Mouse (Mus musculus) MEL (cell line): Measurements from ENCODE around the gene Lsm12. TPM values are rescaled to one million over a fixed set of nuclear protein-coding genes. Genes with fewer than 3 reads are reported as not detected.

Experiments
- DNase-seq: peaks from one replicate; pipeline ENCODE4 v3.0.0; 2011; ENCODE audit warnings: low read depth, low spot score
- H3K27ac ChIP-seq: 2 replicates; pipeline ENCODE4 v1.5.1; 2012; ENCODE audit warnings: low read depth, mild to moderate bottlenecking, control low read depth, low read length, moderate library complexity; ENCODE audit not compliant: control insufficient read depth
- H3K27me3 ChIP-seq, 2 experiments: fragments of 150-350 bp in 1 of 2; sonication (generic) in 1 of 2; 2 replicates each; pipeline ENCODE4 v1.6.1; 2012; ENCODE audit warnings: low read length in 2 of 2, mild to moderate bottlenecking in 2 of 2, improper control_type of control experiment in 1 of 2, moderate library complexity in 1 of 2; ENCODE audit not compliant: insufficient read depth in 2 of 2, control insufficient read depth in 1 of 2
- H3K36me3 ChIP-seq, 2 experiments: 2 replicates each; pipeline ENCODE4 v1.6.1; 2012 to 2014; ENCODE audit warnings: low read length in 2 of 2, improper control_type of control experiment in 1 of 2, inconsistent platforms in 1 of 2, mild to moderate bottlenecking in 1 of 2; ENCODE audit not compliant: insufficient read depth in 2 of 2, control insufficient read depth in 1 of 2
- H3K4me1 ChIP-seq, 2 experiments: fragments of 150-350 bp in 1 of 2; sonication (generic) in 1 of 2; 2 replicates each; pipeline ENCODE4 v1.6.1; 2012; ENCODE audit warnings: low read length in 2 of 2, improper control_type of control experiment in 1 of 2, mild to moderate bottlenecking in 1 of 2; ENCODE audit not compliant: insufficient read depth in 2 of 2, control insufficient read depth in 1 of 2
- H3K4me3 ChIP-seq, 2 experiments: fragments of 150-350 bp in 1 of 2; sonication (generic) in 1 of 2; 2 replicates each; pipeline ENCODE4 v1.5.1; 2012; ENCODE audit warnings: low read depth in 2 of 2, low read length in 2 of 2, mild to moderate bottlenecking in 2 of 2, moderate library complexity in 2 of 2, control low read depth in 1 of 2, improper control_type of control experiment in 1 of 2; ENCODE audit not compliant: control insufficient read depth in 1 of 2, insufficient read depth in 1 of 2
- H3K79me2 ChIP-seq: 2 replicates; pipeline ENCODE4 v1.6.1; 2012; ENCODE audit warnings: mild to moderate bottlenecking, low read length, moderate library complexity; ENCODE audit not compliant: control insufficient read depth, poor library complexity, insufficient read depth
- H3K9ac ChIP-seq: 2 replicates; pipeline ENCODE4 v1.6.1; 2012; ENCODE audit warnings: low read depth, mild to moderate bottlenecking, control low read depth, low read length, moderate library complexity; ENCODE audit not compliant: control insufficient read depth, poor library complexity, severe bottlenecking
- H3K9me3 ChIP-seq: fragments of 150-350 bp; sonication (generic); replicated peaks from 2 replicates; pipeline ENCODE4 v1.6.1; 2012; ENCODE audit warnings: mild to moderate bottlenecking, low read length, improper control_type of control experiment, moderate library complexity; ENCODE audit not compliant: insufficient read depth
- CTCF ChIP-seq, 3 experiments: IDR thresholded peaks in 2 of 3; conservative IDR thresholded peaks in 1 of 3; 2 replicates each; pipeline ENCODE4 v1.5.1; 2011 to 2012; ENCODE audit warnings: low read length in 3 of 3, low read depth in 2 of 3, mild to moderate bottlenecking in 2 of 3, improper control_type of control experiment in 1 of 3, inconsistent platforms in 1 of 3, mixed read lengths in 1 of 3, moderate library complexity in 1 of 3; ENCODE audit not compliant: control insufficient read depth in 1 of 3, insufficient read depth in 1 of 3, poor library complexity in 1 of 3, severe bottlenecking in 1 of 3
- HCFC1 ChIP-seq: IDR thresholded peaks from 2 replicates; pipeline ENCODE4 v1.6.1; 2012; ENCODE audit warnings: low read depth, mild to moderate bottlenecking, inconsistent platforms, low read length, improper control_type of control experiment, moderate library complexity
- MAFK ChIP-seq: IDR thresholded peaks from 2 replicates; pipeline ENCODE4 v1.6.1; 2011; ENCODE audit warnings: low read depth, mild to moderate bottlenecking, low read length, improper control_type of control experiment, borderline replicate concordance
- MAX ChIP-seq: IDR thresholded peaks from 2 replicates; pipeline ENCODE4 v1.6.1; 2011; ENCODE audit warnings: low read length, improper control_type of control experiment
- MAZ ChIP-seq: IDR thresholded peaks from 2 replicates; pipeline ENCODE4 v1.6.1; 2012; ENCODE audit warnings: low read depth, mild to moderate bottlenecking, inconsistent platforms, low read length, improper control_type of control experiment
- MXI1 ChIP-seq: IDR thresholded peaks from 2 replicates; pipeline ENCODE4 v1.6.1; 2011; ENCODE audit warnings: mild to moderate bottlenecking, low read depth, low read length, improper control_type of control experiment
- POLR2A ChIP-seq, 2 experiments: IDR thresholded peaks; 2 replicates each; pipeline ENCODE4 v1.6.1; 2011 to 2012; ENCODE audit warnings: low read length in 2 of 2, mild to moderate bottlenecking in 2 of 2, control low read depth in 1 of 2, improper control_type of control experiment in 1 of 2, low read depth in 1 of 2, moderate library complexity in 1 of 2; ENCODE audit not compliant: control insufficient read depth in 1 of 2, insufficient read depth in 1 of 2, poor library complexity in 1 of 2
- RAD21 ChIP-seq: IDR thresholded peaks from 2 replicates; pipeline ENCODE4 v1.6.1; 2011; ENCODE audit warnings: mild to moderate bottlenecking, low read depth, low read length, improper control_type of control experiment
- RCOR1 ChIP-seq: IDR thresholded peaks from 2 replicates; pipeline ENCODE4 v1.6.1; 2012; ENCODE audit warnings: low read depth, mild to moderate bottlenecking, inconsistent platforms, low read length, improper control_type of control experiment
- TAL1 ChIP-seq: IDR thresholded peaks from 2 replicates; pipeline ENCODE4 v1.6.1; 2012; ENCODE audit warnings: mild to moderate bottlenecking, inconsistent platforms, low read length, moderate library complexity, mixed read lengths
- TBP ChIP-seq: IDR thresholded peaks from 2 replicates; pipeline ENCODE4 v1.8.0; 2011; ENCODE audit warnings: low read depth, low read length, improper control_type of control experiment
- USF2 ChIP-seq, 2 experiments: IDR thresholded peaks; 2 replicates each; pipeline ENCODE4 v1.6.1; 2011 to 2012; ENCODE audit warnings: improper control_type of control experiment in 2 of 2, low read length in 2 of 2, borderline replicate concordance in 1 of 2, inconsistent platforms in 1 of 2, low read depth in 1 of 2, mild to moderate bottlenecking in 1 of 2; ENCODE audit not compliant: insufficient read depth in 1 of 2
- ZMIZ1 ChIP-seq: IDR thresholded peaks from 2 replicates; pipeline ENCODE4 v1.6.1; 2012; ENCODE audit warnings: low read depth, mild to moderate bottlenecking, inconsistent platforms, low read length, improper control_type of control experiment, moderate library complexity
- polyA plus RNA-seq, 2 experiments: library from polyadenylated mRNA; stranded (reverse) in 1 of 2; unstranded in 1 of 2; fragments of >175 nt in 1 of 2; fragments of >200 nt in 1 of 2; gene quantifications; 2 replicates each; pipeline versions ENCODE4 v1.2.1 to v1.2.4; 2012; ENCODE audit warnings: low replicate concordance in 2 of 2, low read depth in 1 of 2; ENCODE audit not compliant: insufficient read length in 2 of 2, insufficient read depth in 1 of 2, missing spikeins in 1 of 2
- total RNA-seq: library from RNA; depleted of rRNA; stranded (reverse); fragments of 300-350 nt; gene quantifications from 2 replicates; pipeline ENCODE4 v1.2.3, GENCODE M21; 2012

Gene Lsm12
- total and polyA plus RNA-seq, 3 experiments = 75.0 to 150 (median 128) TPM

GRCm38 (mm10) chr11:102221954-102222351 is 36.9 kb upstream of the Lsm12 start (continued):
- TF ChIP-seq RAD21 (no peak), MAFK (no peak), MAX (peak; percentile 71), HCFC1 (0 out of 2 replicates have a peak, but pooled peaks have one; percentile 2), RCOR1 (no peak), CTCF (IDR thresholded peaks at IDR 0.05 in 2 of 3, conservative IDR thresholded peaks at IDR 0.05 in 1 of 3; ENCODE audit: control insufficient read depth in 1 of 3, insufficient read depth in 1 of 3, low read depth in 2 of 3, low read length in 3 of 3, poor library complexity in 1 of 3, severe bottlenecking in 1 of 3) (peak in 2 of 3 experiments; percentile 20 to 24; a peak in 2 of 6 replicates)

- H3K4me1 ChIP-seq = peaks cover 20 to 50% of the 10 kb centered on the region in 2 experiments
- peak; percentile 2; the same call in 1 of the 2 replicates for TF ChIP-seq ZMIZ1
- TF ChIP-seq CTCF (IDR thresholded peaks at IDR 0.05 in 2 of 3, conservative IDR thresholded peaks at IDR 0.05 in 1 of 3; ENCODE audit: control insufficient read depth in 1 of 3, insufficient read depth in 1 of 3, low read depth in 2 of 3, low read length in 3 of 3, poor library complexity in 1 of 3, severe bottlenecking in 1 of 3) = peak in 1 of 3 experiments; percentile 1; a peak in 1 of 6 replicates
- 0 out of 2 replicates have a peak, but pooled peaks have one; percentile 35 for TF ChIP-seq RCOR1
- peak in 1 of 2 experiments; percentile 39; a peak in 2 of 4 replicates for TF ChIP-seq POLR2A (IDR thresholded peaks at IDR 0.05; ENCODE audit: control insufficient read depth in 1 of 2, insufficient read depth in 1 of 2, low read depth in 1 of 2, low read length in 2 of 2, poor library complexity in 1 of 2)
- TF ChIP-seq USF2 (IDR thresholded peaks at IDR 0.05; ENCODE audit: borderline replicate concordance in 1 of 2, insufficient read depth in 1 of 2, low read depth in 1 of 2, low read length in 2 of 2) = no peak
- peak; percentile 75 for TF ChIP-seq TBP
- TF ChIP-seq TAL1 = no peak
- 0 out of 2 replicates have a peak, but pooled peaks have one; percentile 13 for TF ChIP-seq HCFC1
- TF ChIP-seq, all 39 proteins: peak for 6
Observed at GRCm38 (mm10) chr11:102221243-102221953, 36.3 kb upstream of the Lsm12 start.

GRCm38 (mm10) chr11:102220451-102220850 is 35.4 kb upstream of the Lsm12 start:
- Histone ChIP-seq H3K79me2 (no peaks in the 10 kb centered on the region), H3K4me3 (peak overlapping the region; percentile 18 to 25; a peak in 2 of 4 replicates), H3K36me3 (peaks cover 0 to 34% of the 10 kb centered on the region in 2 experiments; a peak in 2 of 4 replicates), H3K27me3 (no peaks in the 10 kb centered on the region), H3K4me1 (peaks cover 20 to 56% of the 10 kb centered on the region in 2 experiments), H3K27ac (peak overlapping the region; percentile 11; the same call in 1 of the 2 replicates), H3K9ac (peak overlapping the region; percentile 25), H3K9me3 (no peaks in the 10 kb centered on the region)
- TF ChIP-seq RAD21 (no peak), MAZ (0 out of 2 replicates have a peak, but pooled peaks have one; percentile 12), MXI1 (0 out of 2 replicates have a peak, but pooled peaks have one; percentile 9)
- no peak for DNase-seq

More at GRCm38 (mm10) chr11:102221243-102221953, 36.3 kb upstream of the Lsm12 start:
- H3K27me3 ChIP-seq = no peaks in the 10 kb centered on the region
- H3K36me3 ChIP-seq = peaks cover 0 to 31% of the 10 kb centered on the region in 2 experiments; a peak in 2 of 4 replicates
- H3K9me3 ChIP-seq = no peaks in the 10 kb centered on the region
- H3K27ac ChIP-seq = peak overlapping the region; percentile 63
- peak; percentile 77 for DNase-seq
- H3K9ac ChIP-seq = peak overlapping the region; percentile 52
- H3K4me3 ChIP-seq = peak overlapping the region; percentile 33 to 50
- H3K79me2 ChIP-seq = no peaks in the 10 kb centered on the region
